9 mouse cellular contexts compared by ENCODE assay signal in genomic region chr17:29416757-29417156, GRCm38 (mm10). TPM values are rescaled to one million over a fixed set of nuclear protein-coding genes. Genes with fewer than 3 reads are reported as not detected.
DNase-seq lines count a peak whose midpoint lies in the region; ATAC-seq lines count a peak whose summit lies in the region.
"Had no signal": no experiment of that assay in that cellular context is flagged by ENCODE, and none has a peak within 500 bp of the region (broad histone marks: within the 10 kb centered on the region; RNA-seq: fewer than 3 reads in every experiment).

No protein-coding gene starts in this region.

- no peak overlapping the region for H3K9ac ChIP-seq in hindbrain, embryonic 11.5 days (ENCODE audit: low read depth, low read length)
- no peak overlapping the region for H3K9ac ChIP-seq in hindbrain, embryonic 14.5 days
- no peak overlapping the region for H3K9ac ChIP-seq in limb, embryonic 11.5 days (ENCODE audit: low read length)

- peaks cover 2% of the 10 kb centered on the region; the same call in 1 of the 2 replicates for H3K4me1 ChIP-seq in hindbrain, embryonic 11.5 days (replicated peaks; ENCODE audit: control insufficient read depth, insufficient read depth, low read length)
- peaks cover 11% of the 10 kb centered on the region; the same call in 1 of the 2 replicates for H3K4me1 ChIP-seq in hindbrain, embryonic 14.5 days (replicated peaks; ENCODE audit: control insufficient read depth, insufficient read depth, low read length)
- peaks cover 18% of the 10 kb centered on the region for H3K4me1 ChIP-seq in limb, embryonic 11.5 days (ENCODE audit: control insufficient read depth, insufficient read depth, low read length)

- no peaks in the 10 kb centered on the region for H3K9me3 ChIP-seq in hindbrain, embryonic 11.5 days (ENCODE audit: control insufficient read depth, low read length)
- H3K9me3 ChIP-seq in hindbrain, embryonic 14.5 days (ENCODE audit: control insufficient read depth, low read length), result no peaks in the 10 kb centered on the region
- no peaks in the 10 kb centered on the region for H3K9me3 ChIP-seq in limb, embryonic 11.5 days (ENCODE audit: control insufficient read depth, low read length)

- H3K4me3 ChIP-seq in hindbrain, embryonic 11.5 days (ENCODE audit: low read depth, low read length), result no peak overlapping the region
- no peak overlapping the region for H3K4me3 ChIP-seq in hindbrain, embryonic 14.5 days (replicated peaks; ENCODE audit: low read length)
- no peak overlapping the region for H3K4me3 ChIP-seq in limb, embryonic 11.5 days (ENCODE audit: low read depth, low read length)

- no peaks in the 10 kb centered on the region; the same call in 1 of the 2 replicates for H3K27me3 ChIP-seq in hindbrain, embryonic 11.5 days (ENCODE audit: control insufficient read depth, insufficient read depth, low read length)
- H3K27me3 ChIP-seq in hindbrain, embryonic 14.5 days (ENCODE audit: control insufficient read depth, insufficient read depth, low read length), result no peaks in the 10 kb centered on the region
- no peaks in the 10 kb centered on the region for H3K27me3 ChIP-seq in limb, embryonic 11.5 days (ENCODE audit: control insufficient read depth, insufficient read depth, low read length)
- H3K27me3 ChIP-seq: Patski had no signal

- H3K36me3 ChIP-seq in hindbrain, embryonic 11.5 days (ENCODE audit: control insufficient read depth, insufficient read depth, low read length), result no peaks in the 10 kb centered on the region
- no peaks in the 10 kb centered on the region for H3K36me3 ChIP-seq in hindbrain, embryonic 14.5 days (replicated peaks; ENCODE audit: control insufficient read depth, insufficient read depth)
- H3K36me3 ChIP-seq in limb, embryonic 11.5 days (ENCODE audit: control insufficient read depth, insufficient read depth, low read length), result no peaks in the 10 kb centered on the region

- H3K27ac ChIP-seq in hindbrain, embryonic 11.5 days (ENCODE audit: low read depth, low read length), result no peak overlapping the region
- no peak overlapping the region for H3K27ac ChIP-seq in hindbrain, embryonic 14.5 days
- H3K27ac ChIP-seq in limb, embryonic 11.5 days (replicated peaks; ENCODE audit: low read depth, low read length), result peak overlapping the region; percentile 93

- WGBS in hindbrain, embryonic 11.5 days, result 45% methylated on average over 5 of the region's 5 CpGs
- WGBS in hindbrain, embryonic 14.5 days, result 52% methylated on average over 5 of the region's 5 CpGs
- 36% methylated on average over 5 of the region's 5 CpGs for WGBS in limb, embryonic 11.5 days

- peak; percentile 54 for DNase-seq in hindbrain, embryonic 11.5 days (ENCODE audit: low spot score)
- DNase-seq in hindbrain, embryonic 14.5 days (ENCODE audit: low spot score), result no peak
- DNase-seq in A20 (ENCODE audit: low read depth, low spot score) (peak; percentile 38), ES-CJ7 (ENCODE audit: low read depth, low spot score) (peak; percentile 58)
- DNase-seq in limb, embryonic 11.5 days (ENCODE audit: low spot score), result peak; percentile 56
- DNase-seq in right cerebral cortex, postnatal 25 days, result no peak
- no peak for DNase-seq in ovary, postnatal 10 days (ENCODE audit: low spot score)
- DNase-seq in testis, postnatal 14 days (ENCODE audit: low spot score), result no peak

- ATAC-seq in hindbrain, embryonic 11.5 days (ENCODE audit: low FRiP score), result no peak
- ATAC-seq in hindbrain, embryonic 14.5 days (ENCODE audit: low FRiP score), result no peak
- ATAC-seq in limb, embryonic 11.5 days (ENCODE audit: insufficient number of reproducible peaks, low FRiP score, low TSS enrichment, low read depth), result no peak; the same call in 1 of the 2 replicates

- H3K4me2 ChIP-seq in hindbrain, embryonic 11.5 days (replicated peaks; ENCODE audit: low read depth, low read length), result no peak overlapping the region
- no peak overlapping the region for H3K4me2 ChIP-seq in hindbrain, embryonic 14.5 days (replicated peaks)
- H3K4me2 ChIP-seq in limb, embryonic 11.5 days (ENCODE audit: low read depth, severe bottlenecking), result no peak overlapping the region

RNA-seq across cellular contexts. Expression of gene Fgd2, which starts 56.0 kb away (rescaled TPM):
- polyA plus RNA-seq in hindbrain, embryonic 11.5 days (2014; fragmentation: Nextera tagmentation; extraction: Ambion mirVana), result 2.7 and 4.2 TPM in 2 replicates
- polyA plus RNA-seq in hindbrain, embryonic 14.5 days (2014; fragmentation: Nextera tagmentation; extraction: Ambion mirVana), result 3.8 and 4.9 TPM in 2 replicates
- 3.2 and 4.2 TPM in 2 replicates for polyA plus RNA-seq in limb, embryonic 11.5 days (2014; fragmentation: Nextera tagmentation; extraction: Ambion mirVana)

Comparison
In these comparisons a context has a peak if more than half of its experiments do, and no peak if none do; other contexts are left out.
1. DNase-seq: peak in hindbrain, embryonic 11.5 days (single experiment), A20 (single experiment), ES-CJ7 (single experiment) and limb, embryonic 11.5 days (single experiment); none in hindbrain, embryonic 14.5 days (single experiment), right cerebral cortex, postnatal 25 days (single experiment), ovary, postnatal 10 days (single experiment) and testis, postnatal 14 days (single experiment).